Mouse (Mus musculus): Measurements from ENCODE around the gene Kdf1.
"Not testable (repeated sequence)": the region's sequence is repeated elsewhere in the genome, so short reads cannot be mapped to it uniquely, and the experiment has no call there.

Kdf1 gene

GRCm38 (mm10) chr4:133496738-133497445, 21.9 kb upstream of the Kdf1 start:
- DNase-seq (ENCODE audit: low spot score), result no peak

GRCm38 (mm10) chr4:133497461-133498159, 21.2 kb upstream of the Kdf1 start:
- no peak for DNase-seq (ENCODE audit: low spot score)

GRCm38 (mm10) chr4:133498160-133498724, 20.5 kb upstream of the Kdf1 start, which contains the start of gene Trnp1:
TSS of gene Trnp1 (minus strand) at chr4:133498550.
- peak; percentile 70 for DNase-seq (ENCODE audit: low spot score)

- DNase-seq (ENCODE audit: low spot score), result no peak
Measured at GRCm38 (mm10) chr4:133501514-133501913, 17.2 kb upstream of the Kdf1 start.

- DNase-seq (ENCODE audit: low spot score), result no peak
Measured at GRCm38 (mm10) chr4:133504300-133504699, 14.5 kb upstream of the Kdf1 start.

- DNase-seq (ENCODE audit: low spot score), result no peak
Measured at GRCm38 (mm10) chr4:133504755-133505485, 13.8 kb upstream of the Kdf1 start.

GRCm38 (mm10) chr4:133506573-133506972, 12.2 kb upstream of the Kdf1 start:
- DNase-seq (ENCODE audit: low spot score), result no peak

GRCm38 (mm10) chr4:133508990-133509389, 9.8 kb upstream of the Kdf1 start:
- no peak for DNase-seq (ENCODE audit: low spot score)

GRCm38 (mm10) chr4:133511050-133511449, 7.7 kb upstream of the Kdf1 start:
- DNase-seq (ENCODE audit: low spot score), result no peak

GRCm38 (mm10) chr4:133512511-133512910, 6.3 kb upstream of the Kdf1 start:
- not testable (repeated sequence) for DNase-seq (ENCODE audit: low spot score)

GRCm38 (mm10) chr4:133512972-133513371, 5.8 kb upstream of the Kdf1 start:
- peak; percentile 79 for DNase-seq (ENCODE audit: low spot score)

- DNase-seq (ENCODE audit: low spot score), result peak; percentile 60
Measured at GRCm38 (mm10) chr4:133519369-133519665, 554 bp downstream of the Kdf1 start.

GRCm38 (mm10) chr4:133521502-133521901, 2.7 kb downstream of the Kdf1 start:
- no peak for DNase-seq (ENCODE audit: low spot score)

GRCm38 (mm10) chr4:133527788-133528187, 9.0 kb downstream of the Kdf1 start:
- no peak for DNase-seq (ENCODE audit: low spot score)

GRCm38 (mm10) chr4:133532777-133533176, 14.0 kb downstream of the Kdf1 start:
- no peak for DNase-seq (ENCODE audit: low spot score)

- DNase-seq (ENCODE audit: low spot score), result no peak
Measured at GRCm38 (mm10) chr4:133536081-133536480, 17.3 kb downstream of the Kdf1 start.

- DNase-seq (ENCODE audit: low spot score), result no peak
Measured at GRCm38 (mm10) chr4:133536652-133537051, 17.9 kb downstream of the Kdf1 start.

GRCm38 (mm10) chr4:133545272-133546231, 26.8 kb downstream of the Kdf1 start, which contains the start of gene Nudc:
TSS of gene Nudc (minus strand) at chr4:133545996.
- DNase-seq (ENCODE audit: low spot score), result peak; percentile 95

GRCm38 (mm10) chr4:133552029-133552428, 33.3 kb downstream of the Kdf1 start:
- DNase-seq (ENCODE audit: low spot score), result no peak

GRCm38 (mm10) chr4:133552768-133553447, 34.1 kb downstream of the Kdf1 start, which contains the start of gene Nr0b2:
TSS of gene Nr0b2 (plus strand) at chr4:133553376.
- DNase-seq (ENCODE audit: low spot score), result peak; percentile 72
